Mouse (Mus musculus) liver, postnatal 0 days (tissue): ENCODE measurements around the gene Nrp2.

Source experiments
- CTCF ChIP-seq: sonication (generic); IDR thresholded peaks from 2 replicates; pipeline ENCODE4 v1.5.1; 2016; ENCODE audit warnings: antibody characterized with exemption, low read depth
- EP300 ChIP-seq: IDR thresholded peaks from 2 replicates; pipeline ENCODE4 v1.6.1; 2016; ENCODE audit warnings: antibody characterized with exemption, low read depth, mild to moderate bottlenecking

DNA sequence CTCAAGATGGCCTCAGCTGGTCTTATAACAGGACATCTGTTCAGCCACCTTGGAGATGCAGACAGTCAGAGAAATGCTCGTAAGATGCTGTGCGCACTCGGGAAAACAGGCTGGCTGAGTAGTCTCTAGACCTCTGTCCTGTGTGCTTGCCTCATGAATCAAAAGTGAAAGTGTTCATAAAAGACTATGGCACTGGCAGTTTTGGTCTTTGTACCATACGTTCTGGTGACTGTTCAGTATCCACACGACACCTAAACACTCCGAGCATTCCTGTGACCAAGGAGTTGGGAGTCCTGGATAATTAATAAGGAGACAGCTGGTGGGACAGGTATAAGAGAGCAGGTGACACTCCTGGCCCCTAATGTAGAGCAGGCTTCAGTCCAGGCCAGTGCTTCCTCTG is 16.7 kb downstream of the Nrp2 start:
- TF ChIP-seq EP300 (no peak), CTCF (no peak)
